Mouse (Mus musculus): ENCODE results near the gene Hagh. TPM values are rescaled to one million over a fixed set of nuclear protein-coding genes. Genes with fewer than 3 reads are reported as not detected.

The Hagh gene
- polyA plus RNA-seq, 1 experiment from 2014 or later, result 71.5 TPM

DNA sequence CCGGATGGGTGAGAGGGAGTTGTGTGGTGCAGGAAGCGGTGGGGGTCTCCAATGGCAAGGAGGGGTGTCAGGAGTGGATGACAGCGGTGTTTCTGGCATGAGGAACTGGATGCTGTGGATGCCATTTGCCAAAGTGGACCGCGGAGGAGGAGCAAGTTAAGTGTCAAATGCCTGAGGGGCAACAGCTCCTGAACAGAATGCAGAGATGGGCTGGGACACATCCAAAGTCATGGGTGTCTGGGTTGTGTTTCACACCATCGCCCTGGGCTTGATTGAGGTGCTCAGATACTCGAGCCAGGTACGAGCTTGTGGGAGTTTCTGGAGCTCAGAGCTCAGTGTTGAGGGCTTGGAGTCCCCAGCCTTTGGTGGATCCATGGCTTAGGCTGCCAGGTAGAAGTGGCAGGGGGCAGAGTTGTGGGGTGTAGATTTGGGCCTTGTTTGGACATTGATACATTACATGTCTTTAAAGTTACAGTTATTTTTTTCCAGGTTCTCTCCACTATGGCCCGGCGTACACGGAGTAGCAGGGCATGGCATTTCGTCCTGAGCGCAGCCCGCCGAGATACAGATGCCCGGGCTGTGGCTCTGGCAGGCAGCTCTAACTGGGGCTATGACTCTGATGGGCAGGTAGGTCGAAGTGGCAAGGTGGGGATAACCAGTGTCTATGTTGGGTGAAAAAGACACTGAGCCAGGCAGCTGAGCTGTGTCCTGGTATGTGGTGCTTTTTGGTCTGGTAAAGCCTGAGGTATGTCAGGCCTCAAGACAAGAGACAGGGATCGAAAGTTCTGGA lies 47.5 kb downstream of the Hagh start:
- H3K9me3 ChIP-seq (ENCODE audit: control insufficient read depth, low read length), result no peaks in the 10 kb centered on the region
- DNase-seq (ENCODE audit: low spot score), result no peak
- ATAC-seq (ENCODE audit: low FRiP score), result no peak
- peak overlapping the region; percentile 88 for H3K9ac ChIP-seq
- peak overlapping the region; percentile 95 for H3K4me3 ChIP-seq (replicated peaks; ENCODE audit: low read length)
- peak overlapping the region; percentile 74 for H3K4me2 ChIP-seq (replicated peaks)
- H3K4me1 ChIP-seq (replicated peaks; ENCODE audit: control insufficient read depth, insufficient read depth, low read length), result peaks cover 18% of the 10 kb centered on the region
- H3K27me3 ChIP-seq (ENCODE audit: control insufficient read depth, insufficient read depth, low read length), result no peaks in the 10 kb centered on the region
- H3K36me3 ChIP-seq (replicated peaks; ENCODE audit: control insufficient read depth, insufficient read depth), result peaks cover 64% of the 10 kb centered on the region
- no peak overlapping the region; the same call in 1 of the 2 replicates for H3K27ac ChIP-seq
- 68% methylated on average over 18 of the region's 18 CpGs for WGBS

DNA sequence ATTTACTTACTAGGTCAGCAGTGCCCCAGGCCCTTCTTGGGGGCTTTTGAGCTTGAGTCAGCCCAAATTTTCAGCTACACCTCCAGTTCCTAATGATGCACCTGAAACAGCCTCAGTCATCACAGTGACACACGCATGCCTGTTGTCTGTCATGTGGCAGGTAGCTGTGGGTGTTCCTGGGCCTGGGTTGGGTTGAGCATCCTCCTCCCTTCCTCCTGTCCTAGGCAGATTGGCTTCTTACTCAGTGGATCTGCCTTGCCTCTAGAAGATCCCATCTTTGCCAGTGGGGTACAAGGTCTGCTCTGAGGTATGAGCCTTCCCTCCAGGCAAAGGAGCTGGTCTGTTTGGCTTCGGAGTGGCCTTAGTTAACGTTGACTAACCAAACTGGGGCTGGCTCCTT lies 48.9 kb downstream of the Hagh start:
- Histone ChIP-seq H3K36me3 (replicated peaks; ENCODE audit: control insufficient read depth, insufficient read depth) (peaks cover 64% of the 10 kb centered on the region), H3K4me1 (replicated peaks; ENCODE audit: control insufficient read depth, insufficient read depth, low read length) (peaks cover 23% of the 10 kb centered on the region), H3K4me2 (replicated peaks) (no peak overlapping the region), H3K9me3 (ENCODE audit: control insufficient read depth, low read length) (no peaks in the 10 kb centered on the region), H3K27ac (no peak overlapping the region), H3K9ac (no peak overlapping the region), H3K4me3 (replicated peaks; ENCODE audit: low read length) (no peak overlapping the region), H3K27me3 (ENCODE audit: control insufficient read depth, insufficient read depth, low read length) (no peaks in the 10 kb centered on the region)
- DNase-seq (ENCODE audit: low spot score) (no peak), ATAC-seq (ENCODE audit: low FRiP score) (no peak)
- 93% methylated on average over 3 of the region's 3 CpGs for WGBS

DNA sequence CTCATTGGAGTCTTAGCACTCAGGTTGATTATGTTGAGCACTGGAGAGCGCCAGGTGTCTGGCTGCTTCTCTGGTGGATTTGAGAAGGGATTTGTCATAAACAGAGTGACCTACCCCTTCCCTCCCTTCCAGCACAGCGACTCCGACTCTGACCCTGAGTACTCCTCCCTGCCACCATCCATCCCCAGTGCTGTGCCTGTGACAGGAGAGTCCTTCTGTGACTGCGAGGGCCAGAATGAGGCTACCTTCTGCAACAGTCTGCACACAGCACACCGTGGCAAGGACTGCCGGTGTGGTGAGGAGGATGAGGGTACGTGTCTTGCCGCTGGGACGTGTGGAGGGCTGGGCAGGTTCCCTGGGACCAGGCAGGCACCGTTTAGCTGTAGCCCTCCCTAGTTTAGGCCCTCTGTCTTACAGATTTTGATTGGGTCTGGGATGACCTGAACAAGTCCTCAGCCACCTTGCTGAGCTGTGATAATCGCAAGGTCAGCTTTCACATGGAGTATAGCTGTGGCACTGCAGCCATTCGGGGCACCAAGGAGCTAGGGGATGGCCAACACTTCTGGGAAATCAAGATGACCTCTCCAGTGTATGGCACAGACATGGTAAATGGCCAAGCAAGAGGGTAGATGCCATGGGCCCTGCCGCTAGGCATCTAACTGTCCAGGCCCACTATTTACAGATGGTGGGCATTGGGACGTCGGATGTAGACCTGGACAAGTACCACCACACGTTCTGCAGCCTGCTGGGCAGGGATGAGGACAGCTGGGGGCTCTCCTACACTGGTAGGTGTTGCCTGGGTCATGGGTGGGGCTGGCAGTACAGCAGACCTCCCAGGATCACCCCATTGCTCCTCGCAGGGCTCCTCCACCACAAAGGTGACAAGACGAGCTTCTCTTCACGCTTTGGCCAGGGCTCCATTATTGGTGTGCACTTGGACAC lies 50.5 kb downstream of the Hagh start:
- Histone ChIP-seq H3K9me3 (ENCODE audit: control insufficient read depth, low read length) (no peaks in the 10 kb centered on the region), H3K4me1 (replicated peaks; ENCODE audit: control insufficient read depth, insufficient read depth, low read length) (peaks cover 28% of the 10 kb centered on the region), H3K4me3 (replicated peaks; ENCODE audit: low read length) (no peak overlapping the region), H3K36me3 (replicated peaks; ENCODE audit: control insufficient read depth, insufficient read depth) (peaks cover 57% of the 10 kb centered on the region), H3K4me2 (replicated peaks) (no peak overlapping the region), H3K27me3 (ENCODE audit: control insufficient read depth, insufficient read depth, low read length) (no peaks in the 10 kb centered on the region), H3K9ac (no peak overlapping the region), H3K27ac (no peak overlapping the region)
- WGBS, result 90% methylated on average over 19 of the region's 19 CpGs
- ATAC-seq (ENCODE audit: low FRiP score) (no peak), DNase-seq (ENCODE audit: low spot score) (no peak)

DNA sequence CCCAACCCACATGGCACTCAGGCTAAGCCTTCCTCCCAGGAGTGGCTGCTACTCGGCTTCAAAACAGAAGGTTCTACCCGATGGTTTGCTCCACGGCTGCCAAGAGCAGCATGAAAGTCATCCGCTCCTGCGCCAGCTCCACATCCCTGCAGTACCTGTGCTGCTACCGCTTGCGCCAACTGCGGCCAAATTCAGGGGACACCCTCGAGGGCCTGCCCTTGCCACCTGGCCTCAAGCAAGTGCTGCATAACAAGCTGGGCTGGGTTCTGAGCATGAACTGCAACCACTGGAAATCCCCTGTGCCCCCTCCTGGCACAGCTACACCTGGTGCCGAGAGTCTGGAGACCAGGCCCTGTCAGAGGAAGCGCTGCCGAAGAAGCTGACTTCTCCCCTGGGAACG lies 51.4 kb downstream of the Hagh start:
- WGBS, result 93% methylated on average over 12 of the region's 13 CpGs
- Histone ChIP-seq H3K27me3 (ENCODE audit: control insufficient read depth, insufficient read depth, low read length) (no peaks in the 10 kb centered on the region), H3K9ac (no peak overlapping the region), H3K4me3 (replicated peaks; ENCODE audit: low read length) (no peak overlapping the region), H3K4me1 (replicated peaks; ENCODE audit: control insufficient read depth, insufficient read depth, low read length) (peaks cover 31% of the 10 kb centered on the region), H3K9me3 (ENCODE audit: control insufficient read depth, low read length) (no peaks in the 10 kb centered on the region), H3K36me3 (replicated peaks; ENCODE audit: control insufficient read depth, insufficient read depth) (peaks cover 57% of the 10 kb centered on the region), H3K27ac (no peak overlapping the region), H3K4me2 (replicated peaks) (no peak overlapping the region)
- no peak for ATAC-seq (ENCODE audit: low FRiP score)
- no peak for DNase-seq (ENCODE audit: low spot score)

DNA sequence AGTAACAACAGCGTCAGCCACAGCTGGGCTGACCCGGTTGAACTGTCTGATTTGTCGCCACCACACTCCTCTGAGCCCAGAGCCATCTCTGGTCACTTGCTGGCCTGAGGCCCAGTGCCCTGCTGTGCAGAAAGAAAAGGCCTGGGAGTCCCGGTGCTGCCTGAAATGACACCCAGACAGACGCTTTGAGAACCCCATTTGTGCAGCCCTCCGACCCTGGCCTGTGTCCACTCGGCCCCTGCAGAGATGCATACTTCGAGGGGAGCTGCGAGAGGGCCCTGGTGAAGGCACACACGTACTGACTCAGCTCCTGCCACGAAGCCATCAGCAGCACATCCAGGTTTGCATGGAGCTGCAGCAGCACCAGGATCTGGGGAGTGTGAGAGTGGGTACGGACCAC lies 52.8 kb downstream of the Hagh start:
- no peak for DNase-seq (ENCODE audit: low spot score)

DNA sequence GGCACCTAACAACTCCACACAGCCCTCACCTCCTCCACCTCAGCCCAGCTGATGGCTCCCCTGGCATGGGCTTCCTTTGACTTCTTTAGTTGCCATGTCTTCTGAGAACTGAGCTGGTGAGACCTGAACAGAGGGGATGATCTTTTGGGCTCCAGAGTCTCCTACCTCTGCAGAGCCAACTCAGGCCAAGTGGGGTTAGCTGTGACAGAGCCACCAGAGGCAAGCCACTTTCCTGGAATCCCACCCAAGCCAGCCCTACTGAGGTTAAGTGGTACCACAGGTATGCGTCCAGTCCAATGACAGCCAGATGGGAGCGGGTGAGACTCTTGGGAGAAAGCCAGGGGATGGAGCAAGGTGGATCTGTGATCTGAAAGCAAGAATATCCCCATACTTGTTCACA lies 53.3 kb downstream of the Hagh start:
- Histone ChIP-seq H3K9me3 (ENCODE audit: control insufficient read depth, low read length) (no peaks in the 10 kb centered on the region), H3K9ac (no peak overlapping the region), H3K4me2 (replicated peaks) (no peak overlapping the region), H3K4me3 (replicated peaks; ENCODE audit: low read length) (0 out of 2 replicates have a peak overlapping the region, but pooled peaks have one; percentile 71), H3K27me3 (ENCODE audit: control insufficient read depth, insufficient read depth, low read length) (no peaks in the 10 kb centered on the region), H3K27ac (no peak overlapping the region), H3K36me3 (replicated peaks; ENCODE audit: control insufficient read depth, insufficient read depth) (peaks cover 66% of the 10 kb centered on the region), H3K4me1 (replicated peaks; ENCODE audit: control insufficient read depth, insufficient read depth, low read length) (peaks cover 34% of the 10 kb centered on the region)
- DNase-seq (ENCODE audit: low spot score) (no peak), ATAC-seq (ENCODE audit: low FRiP score) (no peak)
- 98% methylated on average over 2 of the region's 2 CpGs for WGBS

More for the DNA sequence above, 52.8 kb downstream of the Hagh start:
- Histone ChIP-seq H3K27ac (no peak overlapping the region), H3K9ac (no peak overlapping the region), H3K36me3 (replicated peaks; ENCODE audit: control insufficient read depth, insufficient read depth) (peaks cover 64% of the 10 kb centered on the region), H3K4me1 (replicated peaks; ENCODE audit: control insufficient read depth, insufficient read depth, low read length) (peaks cover 34% of the 10 kb centered on the region), H3K4me3 (replicated peaks; ENCODE audit: low read length) (no peak overlapping the region), H3K27me3 (ENCODE audit: control insufficient read depth, insufficient read depth, low read length) (no peaks in the 10 kb centered on the region), H3K4me2 (replicated peaks) (no peak overlapping the region), H3K9me3 (ENCODE audit: control insufficient read depth, low read length) (no peaks in the 10 kb centered on the region)
- 91% methylated on average over 12 of the region's 12 CpGs for WGBS
- no peak for ATAC-seq (ENCODE audit: low FRiP score)

DNA sequence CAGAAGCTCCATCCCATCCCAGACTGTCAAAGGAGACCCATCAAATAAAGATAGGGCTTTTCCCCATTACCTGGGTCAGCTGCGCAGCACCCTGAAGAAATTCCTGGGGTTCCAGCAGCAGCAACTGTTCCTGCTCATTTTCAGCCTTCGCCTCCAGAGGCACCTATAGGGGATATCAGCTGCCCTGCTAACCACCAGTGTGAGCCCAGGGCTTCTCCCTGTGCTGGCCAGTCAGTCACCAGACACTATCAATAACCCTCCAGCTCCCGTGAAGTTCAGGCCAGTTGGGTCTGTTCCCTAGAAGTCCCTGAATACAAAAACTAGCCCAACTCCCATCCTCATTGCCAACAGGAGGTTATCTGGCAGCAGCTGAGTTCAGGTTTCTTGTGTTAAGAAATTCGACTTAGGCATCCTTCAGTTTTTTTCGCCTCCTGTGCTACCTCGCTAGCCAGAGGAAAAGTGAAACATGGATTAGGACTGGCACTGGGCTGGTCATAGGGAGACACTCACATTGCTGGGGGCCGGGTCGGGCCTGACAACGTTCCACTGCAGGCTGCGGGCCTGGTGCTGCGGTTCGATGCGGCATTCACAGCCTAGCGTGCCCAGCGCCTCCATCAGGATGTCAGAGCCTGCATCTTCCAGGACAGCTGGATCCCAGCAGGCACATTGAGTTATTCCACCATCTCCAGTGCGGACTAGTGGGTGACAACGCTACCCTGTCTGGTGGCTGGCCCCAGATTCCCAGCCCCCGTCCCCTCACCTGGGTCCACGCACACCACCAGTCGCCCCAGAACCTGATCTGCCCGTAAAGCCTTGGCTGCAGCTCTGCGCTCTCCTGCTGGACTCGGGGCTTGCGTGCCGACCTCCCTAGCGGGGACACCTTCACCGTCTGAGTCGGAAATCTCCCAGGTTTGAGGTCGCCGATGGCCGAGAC lies 54.4 kb downstream of the Hagh start:
- ATAC-seq (ENCODE audit: low FRiP score) (0 out of 2 replicates have a peak, but pooled peaks have one; percentile 8), DNase-seq (ENCODE audit: low spot score) (no peak)
- no peaks in the 10 kb centered on the region for H3K9me3 ChIP-seq (ENCODE audit: control insufficient read depth, low read length)
- peak overlapping the region; percentile 88 for H3K9ac ChIP-seq
- whole genome bisulfite sequencing, result 12% methylated on average over 31 of the region's 31 CpGs
- H3K4me2 ChIP-seq (replicated peaks), result peak overlapping the region; percentile 97
- no peaks in the 10 kb centered on the region for H3K27me3 ChIP-seq (ENCODE audit: control insufficient read depth, insufficient read depth, low read length)
- peaks cover 34% of the 10 kb centered on the region for H3K4me1 ChIP-seq (replicated peaks; ENCODE audit: control insufficient read depth, insufficient read depth, low read length)
- H3K36me3 ChIP-seq (replicated peaks; ENCODE audit: control insufficient read depth, insufficient read depth), result peaks cover 68% of the 10 kb centered on the region
- H3K4me3 ChIP-seq (replicated peaks; ENCODE audit: low read length), result peak overlapping the region; percentile 71
- peak overlapping the region; percentile 86 for H3K27ac ChIP-seq

DNA sequence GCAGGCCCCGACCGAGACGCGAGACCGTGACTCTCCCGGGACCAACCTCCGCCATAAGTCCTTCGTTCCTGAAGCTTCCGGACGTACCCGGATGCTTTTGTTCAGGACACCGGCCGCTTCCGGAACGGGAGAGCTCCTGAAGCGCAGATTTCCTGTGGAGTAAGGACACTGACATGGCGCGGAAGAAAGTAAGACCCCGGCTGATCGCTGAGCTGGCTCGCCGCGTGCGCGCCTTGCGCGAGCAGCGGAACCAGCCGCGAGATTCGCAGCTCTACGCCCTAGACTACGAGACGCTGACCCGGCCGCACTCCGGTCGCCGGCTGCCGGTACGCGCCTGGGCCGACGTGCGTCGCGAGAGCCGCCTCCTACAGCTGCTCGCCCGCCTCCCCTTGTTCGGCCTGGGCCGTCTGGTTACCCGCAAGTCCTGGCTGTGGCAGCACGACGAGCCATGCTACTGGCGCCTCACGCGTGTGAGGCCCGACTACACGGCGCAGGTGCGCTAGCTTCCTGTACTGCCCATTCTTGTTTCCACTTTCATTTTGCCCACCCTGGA lies 55.1 kb downstream of the Hagh start, which contains the start of the genes Eme2 and Mrps34:
Gene Eme2, minus strand, starts transcription at position 93 of the 553 bp plus-strand sequence.
Gene Mrps34, plus strand, starts transcription at position 122 of the 553 bp plus-strand sequence.
- Histone ChIP-seq H3K27me3 (ENCODE audit: control insufficient read depth, insufficient read depth, low read length) (no peaks in the 10 kb centered on the region), H3K36me3 (replicated peaks; ENCODE audit: control insufficient read depth, insufficient read depth) (peaks cover 68% of the 10 kb centered on the region), H3K9ac (peak within 1 kb of the TSS; percentile 88), H3K27ac (peak within 1 kb of the TSS; percentile 86), H3K4me1 (replicated peaks; ENCODE audit: control insufficient read depth, insufficient read depth, low read length) (peaks cover 34% of the 10 kb centered on the region), H3K9me3 (ENCODE audit: control insufficient read depth, low read length) (no peaks in the 10 kb centered on the region), H3K4me3 (replicated peaks; ENCODE audit: low read length) (peak within 1 kb of the TSS; percentile 71), H3K4me2 (replicated peaks) (peak within 1 kb of the TSS; percentile 97)
- ATAC-seq (ENCODE audit: low FRiP score) (peak; percentile 46), DNase-seq (ENCODE audit: low spot score) (peak; percentile 89)
- under 1% methylated on average over 59 of the region's 62 CpGs for WGBS
